Mouse (Mus musculus) CD4-positive helper T cell, adult 2 months (primary cell): ENCODE measurements at regions not wholly inside any gene's neighbourhood (a gene's known extent, or its start where the extent isn't known, plus 50 kb on each side); places are given as distances from the start of the nearest gene placed in this dataset.

Experiments used
- DNase-seq: peaks from one replicate; pipeline ENCODE4 v3.0.0-alpha.2; 2012; ENCODE audit warnings: low read depth, missing footprints, low spot score

GRCm38 (mm10) chr13:31240546-31240945, 266.5 kb downstream of the Gm5447 start:
- no peak for DNase-seq

GRCm38 (mm10) chr13:31248996-31249395, 275.0 kb downstream of the Gm5447 start:
- no peak for DNase-seq

GRCm38 (mm10) chr13:31249525-31249924, 275.5 kb downstream of the Gm5447 start:
- no peak for DNase-seq

GRCm38 (mm10) chr13:31254016-31254415, 280.0 kb downstream of the Gm5447 start:
- no peak for DNase-seq

DNA sequence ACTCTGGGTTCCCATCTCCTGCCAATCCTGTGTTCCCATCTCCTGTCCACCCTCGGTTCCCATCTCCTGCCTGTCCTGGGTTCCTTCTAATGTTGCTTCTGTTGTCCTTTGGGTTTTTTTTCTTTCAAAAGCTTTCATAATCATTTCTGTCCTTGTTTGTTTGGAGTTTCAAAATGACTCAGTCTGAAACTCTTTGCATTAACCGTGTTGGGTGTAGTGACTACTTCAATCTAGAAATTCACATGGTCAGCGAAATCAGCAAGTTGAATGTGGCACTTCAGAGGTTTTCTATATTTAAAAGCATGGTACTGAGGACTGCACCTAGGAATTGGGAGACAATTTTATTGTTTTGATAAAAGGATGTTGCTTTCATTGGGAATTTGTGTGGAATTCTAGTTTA, 280.7 kb downstream of the Gm5447 start:
- no peak for DNase-seq

DNA sequence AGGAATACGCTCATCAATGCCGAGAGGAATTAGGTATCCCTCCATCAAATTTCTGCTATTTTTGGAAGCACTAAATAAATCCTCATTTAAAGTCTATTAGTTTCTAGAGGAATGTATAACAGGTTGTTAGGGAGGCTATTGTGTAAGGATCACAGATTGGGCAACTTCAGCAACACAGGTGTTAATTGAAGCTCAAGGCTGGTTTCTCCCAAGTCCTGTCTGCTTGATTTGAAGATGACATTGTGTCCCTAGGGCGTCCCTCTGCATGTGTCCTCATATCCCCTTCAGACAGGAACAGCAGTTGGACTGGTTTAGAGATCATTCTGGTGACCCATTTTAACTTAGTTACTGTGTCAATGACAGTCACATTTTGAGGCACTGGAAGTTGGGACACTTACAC, 281.5 kb downstream of the Gm5447 start:
- no peak for DNase-seq

GRCm38 (mm10) chr13:31267865-31268264, 288.1 kb upstream of the Foxq1 start:
- DNase-seq: no peak

DNA sequence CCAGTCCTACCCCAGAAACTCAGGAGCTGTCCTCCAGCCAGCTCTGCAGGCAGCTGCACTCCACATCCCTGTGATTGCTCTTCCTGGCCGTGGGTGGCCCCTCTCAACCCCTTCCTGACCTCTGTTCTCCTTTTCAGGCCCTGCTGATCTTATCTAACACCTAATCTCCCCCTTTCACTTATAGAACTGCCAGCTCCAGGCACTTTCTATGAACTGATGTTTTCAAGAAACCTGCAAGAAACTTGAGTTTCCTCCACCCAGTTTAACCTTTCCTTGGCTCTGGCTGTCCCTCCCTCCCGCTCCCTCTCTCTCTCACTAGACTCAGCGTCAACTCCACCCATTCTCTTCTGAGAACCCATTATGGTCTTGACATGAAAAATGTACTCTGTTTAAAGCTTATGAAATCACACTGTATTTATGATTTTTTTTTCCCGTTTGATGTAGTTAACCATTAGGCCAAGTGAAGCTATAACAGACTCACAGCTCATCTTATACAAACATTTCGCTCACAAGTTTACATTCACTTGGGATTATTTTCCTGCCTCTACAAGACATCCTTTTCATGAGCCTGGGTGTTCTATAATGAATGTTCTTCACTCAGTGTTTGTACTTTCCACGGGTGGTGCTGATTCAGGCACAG, 279.8 kb upstream of the Foxq1 start:
- no peak for DNase-seq

DNA sequence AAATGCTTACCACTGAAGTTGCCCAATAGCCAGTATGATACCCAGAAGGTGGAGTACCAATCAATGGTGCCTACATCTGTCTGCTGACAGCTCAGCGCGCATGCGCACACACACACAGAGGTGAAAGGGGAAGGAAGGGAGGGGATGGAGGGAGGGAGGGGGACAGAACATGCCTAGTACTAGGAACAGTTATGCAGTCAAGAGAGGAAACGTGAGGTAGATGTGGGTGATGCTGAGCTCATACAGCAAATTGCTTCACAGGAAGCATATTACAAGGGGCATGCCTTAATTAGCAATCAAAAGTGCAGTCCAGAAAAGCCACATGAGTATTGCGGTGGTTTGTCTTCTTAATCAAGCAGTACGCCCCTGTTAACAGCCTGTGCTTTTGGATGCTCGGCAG, 265.3 kb upstream of the Foxq1 start:
- no peak for DNase-seq

DNA sequence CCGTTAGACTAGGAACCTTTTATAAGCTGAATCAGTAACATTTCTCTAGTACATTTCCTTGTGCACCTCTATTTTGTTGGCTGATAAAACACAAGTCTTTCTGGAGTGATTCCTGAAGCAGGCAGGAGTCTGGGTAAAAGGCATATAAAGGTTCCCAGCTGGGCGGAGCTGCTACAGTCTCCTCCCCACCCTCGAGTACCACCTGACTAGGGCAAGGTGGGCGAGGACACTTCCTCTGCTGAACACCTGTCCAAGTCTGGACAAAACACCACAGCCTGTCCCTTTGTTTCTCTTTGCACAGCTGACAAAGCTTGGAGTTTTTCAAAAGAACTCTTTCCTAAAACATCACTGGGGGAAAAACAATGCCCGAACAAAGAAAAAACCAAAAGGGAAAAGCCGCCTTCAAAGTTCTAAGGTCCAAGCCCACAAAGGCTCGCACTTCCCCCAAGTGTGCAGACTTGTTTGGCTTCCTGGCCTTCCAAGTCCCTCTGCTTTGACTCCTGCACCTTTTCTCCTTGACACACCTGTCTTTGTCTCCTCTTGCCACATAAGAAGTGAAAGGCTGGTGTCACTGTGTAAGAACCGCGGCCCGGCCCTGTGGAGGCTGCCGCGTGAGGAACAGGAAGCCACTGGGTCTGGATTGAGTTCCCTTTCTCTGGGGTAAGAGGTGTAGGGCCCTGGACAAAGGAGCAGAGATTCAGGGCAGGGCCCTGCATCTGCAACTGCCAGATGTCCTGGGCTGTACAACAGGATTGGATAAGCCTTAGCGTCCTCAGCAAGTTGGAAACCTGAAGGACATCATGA, 263.1 kb upstream of the Foxq1 start:
- DNase-seq: no peak

- no peak for DNase-seq
Observed at GRCm38 (mm10) chr13:31294011-31294410, 261.9 kb upstream of the Foxq1 start.

DNA sequence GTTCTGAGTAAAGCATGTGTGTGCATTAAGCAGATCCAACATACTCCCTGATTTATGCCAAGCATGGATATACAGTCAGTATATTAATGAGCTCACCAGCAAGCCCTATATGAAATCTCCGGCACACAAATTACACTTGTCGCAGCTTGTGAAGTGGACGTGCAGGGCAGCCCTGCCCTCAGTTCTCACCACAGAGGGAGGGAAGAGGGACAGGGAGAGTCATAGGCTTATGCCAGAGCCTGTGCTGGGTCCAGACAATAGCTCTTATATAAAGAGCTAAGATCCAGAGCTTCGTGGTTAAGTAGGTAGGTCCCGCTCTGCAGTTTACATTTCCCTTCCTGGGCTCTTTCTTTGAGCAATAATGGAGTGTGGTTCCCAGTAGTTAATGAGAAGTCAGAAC, 252.7 kb upstream of the Foxq1 start:
- DNase-seq: no peak

DNA sequence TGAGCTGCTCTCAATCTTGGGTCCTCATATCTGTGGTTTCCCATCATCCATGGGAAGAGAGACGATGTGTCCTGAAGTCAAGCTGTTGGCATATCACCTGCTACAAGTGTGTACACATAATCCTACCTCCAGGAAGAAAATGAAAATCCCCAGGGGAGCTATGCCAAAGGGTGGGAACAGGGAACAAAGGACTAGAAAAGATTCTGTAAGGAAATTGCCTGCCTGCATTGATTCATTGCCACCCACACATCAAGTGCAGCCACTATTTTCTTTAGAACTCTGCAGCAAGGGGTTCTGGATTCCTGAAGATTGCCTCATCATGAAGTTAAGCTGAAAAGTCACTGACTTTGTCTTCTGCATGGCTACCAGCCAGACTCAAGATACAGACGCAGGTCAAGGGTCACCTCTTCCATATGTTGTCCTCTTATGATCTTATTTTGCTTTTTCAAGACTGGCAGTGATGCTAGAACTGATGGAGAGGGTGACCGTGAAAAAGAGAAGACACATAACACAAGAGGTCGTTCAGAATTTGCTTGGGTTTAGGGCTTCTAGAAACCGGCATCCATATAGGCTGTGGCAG, 251.6 kb upstream of the Foxq1 start:
- no peak for DNase-seq

- DNase-seq: no peak
Observed at GRCm38 (mm10) chr13:31309083-31309621, 246.8 kb upstream of the Foxq1 start.

GRCm38 (mm10) chr13:31312772-31313171, 243.2 kb upstream of the Foxq1 start:
- no peak for DNase-seq

GRCm38 (mm10) chr13:31313821-31314220, 242.1 kb upstream of the Foxq1 start:
- no peak for DNase-seq

DNA sequence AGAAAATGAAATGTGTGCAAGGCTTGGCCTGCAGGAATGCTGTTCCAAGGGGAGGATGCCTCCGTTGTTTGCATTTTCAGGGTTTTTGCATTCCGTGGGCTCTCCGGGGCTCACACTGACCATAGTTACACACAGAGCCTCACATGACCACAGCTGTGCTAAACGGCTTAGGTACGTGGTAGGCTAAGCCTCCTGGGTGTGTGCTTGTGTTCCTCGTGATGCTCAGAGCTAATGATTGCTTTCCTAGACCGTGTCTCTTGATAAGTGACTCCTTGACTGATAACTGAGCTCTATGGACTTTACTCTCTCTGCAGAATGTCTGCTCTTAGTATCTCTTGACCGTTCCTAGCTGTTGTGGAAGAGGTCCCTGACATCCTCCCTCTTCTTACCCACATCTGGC, 238.9 kb upstream of the Foxq1 start:
- DNase-seq: no peak

- DNase-seq: no peak
Observed at GRCm38 (mm10) chr13:31318008-31318407, 237.9 kb upstream of the Foxq1 start.

DNA sequence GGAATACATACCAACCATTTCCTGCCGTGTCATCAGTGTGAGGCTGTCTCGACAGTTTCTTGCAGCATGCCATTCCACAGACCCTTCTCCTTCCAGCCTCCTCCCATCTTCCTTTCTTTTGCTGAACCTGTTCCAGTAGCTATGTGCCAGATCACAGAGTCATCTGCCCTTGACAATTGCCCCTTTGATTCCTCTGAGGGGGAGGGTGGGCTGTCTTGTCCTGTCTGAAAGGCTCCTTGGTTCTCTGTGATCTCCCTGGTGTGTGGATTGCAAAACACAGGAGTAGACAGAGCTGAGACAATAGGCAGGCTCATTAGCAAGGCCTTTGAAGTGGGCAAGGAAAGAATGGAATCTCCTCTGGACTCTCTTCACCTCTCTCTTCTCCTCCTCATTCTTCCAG, 234.5 kb upstream of the Foxq1 start:
- no peak for DNase-seq

- no peak for DNase-seq
Observed at GRCm38 (mm10) chr13:31326269-31326851, 229.6 kb upstream of the Foxq1 start.

DNA sequence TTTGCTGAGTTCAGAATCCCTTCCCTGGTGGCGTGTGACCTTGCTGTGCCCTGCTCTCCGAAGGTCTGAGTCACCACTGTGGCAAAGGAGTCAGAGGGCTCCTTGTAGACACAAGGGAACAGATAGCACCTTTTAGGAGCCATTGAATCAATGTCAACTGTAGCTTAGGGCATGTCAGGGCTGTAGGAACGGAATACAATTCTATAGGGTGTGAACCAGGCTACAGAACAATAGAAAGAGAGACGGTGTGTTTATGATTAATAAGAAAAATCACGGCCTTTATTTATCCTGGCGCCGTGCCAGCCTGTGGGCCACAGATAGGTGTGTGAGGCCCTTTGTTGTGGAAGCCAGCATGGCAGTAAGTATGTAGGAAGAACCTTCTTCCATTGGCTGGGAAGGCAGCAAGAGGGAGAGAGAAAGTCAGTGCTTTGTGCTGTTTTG, 228.4 kb upstream of the Foxq1 start:
- no peak for DNase-seq

- DNase-seq: no peak
Observed at GRCm38 (mm10) chr13:31328756-31329155, 227.2 kb upstream of the Foxq1 start.
